Mouse (Mus musculus) heart, postnatal 0 days (tissue): ENCODE results near the gene Hoxb8. TPM values are rescaled to one million over a fixed set of nuclear protein-coding genes. Genes with fewer than 3 reads are reported as not detected.
A peak's percentile ranks its signal among the peaks of the same experiment; 100 is the strongest.

ENCODE experiments used
- ATAC-seq: fragments of 200-750 bp; cut with Nextera tagmentation; 2 replicates; pipeline ENCODE4 v1.8.0; 2017; ENCODE audit warnings: low read depth, moderate number of reproducible peaks, moderate library complexity; ENCODE audit not compliant: insufficient read depth
- DNase-seq: peaks from one replicate; pipeline ENCODE4 v3.0.0-alpha.2; 2016; ENCODE audit warnings: low spot score
- H3K27ac ChIP-seq: fragments of 300-500 bp; sonication (generic); 2 replicates; pipeline ENCODE4 v1.5.1; 2014; ENCODE audit warnings: low read depth, mild to moderate bottlenecking
- H3K27me3 ChIP-seq: fragments of 300-500 bp; sonication (generic); 2 replicates; pipeline ENCODE4 v1.6.1; 2014; ENCODE audit warnings: low read length, mixed read lengths; ENCODE audit not compliant: control insufficient read depth, insufficient read depth
- H3K36me3 ChIP-seq: fragments of 300-500 bp; sonication (generic); replicated peaks from 2 replicates; pipeline ENCODE4 v1.6.1; 2014; ENCODE audit warnings: low read length, mixed read lengths; ENCODE audit not compliant: control insufficient read depth, insufficient read depth
- H3K4me1 ChIP-seq: fragments of 300-500 bp; sonication (generic); 2 replicates; pipeline ENCODE4 v1.6.1; 2014; ENCODE audit warnings: antibody characterized with exemption; ENCODE audit not compliant: control insufficient read depth, insufficient read depth
- H3K4me2 ChIP-seq: fragments of 300-500 bp; sonication (generic); 2 replicates; pipeline ENCODE4 v1.6.1; 2014; ENCODE audit warnings: low read depth, mild to moderate bottlenecking, low read length, moderate library complexity
- H3K4me3 ChIP-seq: fragments of 300-500 bp; sonication (generic); 2 replicates; pipeline ENCODE4 v1.5.1; 2014; ENCODE audit warnings: low read depth, low read length
- H3K9ac ChIP-seq: fragments of 300-500 bp; sonication (generic); replicated peaks from 2 replicates; pipeline ENCODE4 v1.6.1; 2014; ENCODE audit warnings: low read depth, low read length, mixed read lengths
- H3K9me3 ChIP-seq: fragments of 300-500 bp; sonication (generic); replicated peaks from 2 replicates; pipeline ENCODE4 v1.6.1; 2016; ENCODE audit warnings: low read length; ENCODE audit not compliant: control insufficient read depth
- CTCF ChIP-seq: IDR thresholded peaks from 2 replicates; pipeline ENCODE4 v1.5.1; 2016; ENCODE audit warnings: antibody characterized with exemption, control low read depth, low read depth
- EP300 ChIP-seq: IDR thresholded peaks from 2 replicates; pipeline ENCODE4 v1.6.1; 2016; ENCODE audit warnings: antibody characterized with exemption, low read depth
- WGBS: fragments of 180-500 bp; shearing (Covaris S2); extraction: QIAGEN DNeasy Blood & Tissue Kit; methylation state at CpG from one replicate; pipeline ENCODE4 v1.1.7; 2014; 5-methylcytosine and 5-hydroxymethylcytosine counted together
- polyA plus RNA-seq: library from polyadenylated mRNA; unstranded; fragments of >200 nt; fragmentation: Nextera tagmentation; extraction: Ambion mirVana; gene quantifications from 2 replicates; pipeline ENCODE4 v1.2.1, GENCODE M21; 2015
- total RNA-seq: library from RNA; depleted of rRNA; stranded (reverse); fragments of >200 nt; gene quantifications from 2 replicates; pipeline ENCODE4 v1.2.3, GENCODE M21; 2014; ENCODE audit warnings: low replicate concordance

The Hoxb8 gene
- total and polyA plus RNA-seq, 2 experiments from 2014 or later: not detected

GRCm38 (mm10) chr11:96269869-96270268, 11.8 kb upstream of the Hoxb8 start:
- Histone ChIP-seq H3K36me3 (no peaks in the 10 kb centered on the region), H3K4me3 (peak overlapping the region; percentile 2; the same call in 1 of the 2 replicates), H3K9me3 (no peaks in the 10 kb centered on the region), H3K4me2 (no peak overlapping the region), H3K27ac (no peak overlapping the region), H3K4me1 (no peaks in the 10 kb centered on the region), H3K9ac (no peak overlapping the region), H3K27me3 (peaks cover 100% of the 10 kb centered on the region)
- ATAC-seq (no peak), DNase-seq (no peak)
- WGBS: under 1% methylated on average over 19 of the region's 19 CpGs
- TF ChIP-seq EP300 (no peak), CTCF (no peak)

- peak within 1 kb of the TSS; percentile 45 for H3K4me2 ChIP-seq
- no peaks in the 10 kb centered on the region for H3K36me3 ChIP-seq
- peak within 1 kb of the TSS; percentile 33 for H3K4me3 ChIP-seq
- H3K4me1 ChIP-seq: no peaks in the 10 kb centered on the region
- no peaks in the 10 kb centered on the region for H3K9me3 ChIP-seq
- WGBS: under 1% methylated on average over 40 of the region's 40 CpGs
- no peak within 1 kb of the TSS for H3K27ac ChIP-seq
- DNase-seq (no peak), ATAC-seq (no peak)
- peaks cover 100% of the 10 kb centered on the region for H3K27me3 ChIP-seq
- H3K9ac ChIP-seq: no peak within 1 kb of the TSS
- TF ChIP-seq EP300 (no peak), CTCF (no peak)
Observed at GRCm38 (mm10) chr11:96270996-96271540, 10.6 kb upstream of the Hoxb8 start, which contains the start of gene Hoxb9. Gene Hoxb9 (plus strand): TSS chr11:96271457.

- no peaks in the 10 kb centered on the region for H3K4me1 ChIP-seq
- H3K9ac ChIP-seq: no peak overlapping the region
- WGBS: under 1% methylated on average over 51 of the region's 52 CpGs
- H3K27ac ChIP-seq: no peak overlapping the region
- H3K4me3 ChIP-seq: peak overlapping the region; percentile 33
- TF ChIP-seq CTCF (no peak), EP300 (no peak)
- no peak for ATAC-seq
- peak overlapping the region; percentile 45 for H3K4me2 ChIP-seq
- no peaks in the 10 kb centered on the region for H3K9me3 ChIP-seq
- H3K36me3 ChIP-seq: no peaks in the 10 kb centered on the region
- DNase-seq: no peak
- H3K27me3 ChIP-seq: peaks cover 100% of the 10 kb centered on the region
Observed at GRCm38 (mm10) chr11:96271541-96272011, 10.1 kb upstream of the Hoxb8 start.

- no peaks in the 10 kb centered on the region for H3K36me3 ChIP-seq
- no peak overlapping the region for H3K27ac ChIP-seq
- peak overlapping the region; percentile 45 for H3K4me2 ChIP-seq
- no peaks in the 10 kb centered on the region for H3K9me3 ChIP-seq
- H3K27me3 ChIP-seq: peaks cover 100% of the 10 kb centered on the region
- H3K4me3 ChIP-seq: peak overlapping the region; percentile 33
- H3K4me1 ChIP-seq: no peaks in the 10 kb centered on the region
- H3K9ac ChIP-seq: no peak overlapping the region
- TF ChIP-seq CTCF (no peak), EP300 (no peak)
- 1% methylated on average over 54 of the region's 58 CpGs for WGBS
- DNase-seq (no peak), ATAC-seq (no peak)
Observed at GRCm38 (mm10) chr11:96272024-96272921, 9.4 kb upstream of the Hoxb8 start.

DNA sequence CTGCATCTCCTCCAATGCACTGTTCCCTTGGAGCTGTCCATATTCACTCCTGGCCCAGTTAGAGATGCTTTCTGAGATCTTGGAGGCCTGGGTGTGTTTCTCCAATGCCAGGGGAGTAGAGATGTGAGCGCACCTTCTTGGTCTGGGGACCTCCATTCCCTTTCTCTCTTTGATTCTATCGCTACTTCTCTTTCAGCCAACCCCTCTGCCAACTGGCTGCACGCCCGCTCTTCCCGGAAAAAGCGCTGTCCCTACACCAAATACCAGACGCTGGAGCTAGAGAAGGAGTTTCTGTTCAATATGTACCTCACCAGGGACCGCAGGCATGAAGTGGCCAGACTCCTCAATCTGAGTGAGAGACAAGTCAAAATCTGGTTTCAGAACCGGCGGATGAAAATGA, 7.3 kb upstream of the Hoxb8 start:
- 13% methylated on average over 10 of the region's 10 CpGs for WGBS
- TF ChIP-seq EP300 (no peak), CTCF (no peak)
- Histone ChIP-seq H3K9me3 (no peaks in the 10 kb centered on the region), H3K4me1 (no peaks in the 10 kb centered on the region), H3K27me3 (peaks cover 100% of the 10 kb centered on the region), H3K4me3 (no peak overlapping the region), H3K27ac (no peak overlapping the region), H3K9ac (no peak overlapping the region), H3K4me2 (no peak overlapping the region), H3K36me3 (no peaks in the 10 kb centered on the region)
- no peak for DNase-seq
- no peak for ATAC-seq
